Mouse (Mus musculus) CD8-positive naive resting alpha-beta T cell, adult 2 months (primary cell): ENCODE measurements around the gene Ddx60.
"Not testable (repeated sequence)": the region's sequence is repeated elsewhere in the genome, so short reads cannot be mapped to it uniquely, and the experiment has no call there.

Source experiments
- DNase-seq, 2 experiments: peaks; one replicate each; pipeline ENCODE4 v3.0.0; 2022; ENCODE audit warnings: low read depth in 2 of 2, low spot score in 2 of 2

Gene Ddx60

GRCm38 (mm10) chr8:61927777-61928494 is at the start of gene Ddx60:
TSS of gene Ddx60 (plus strand) at chr8:61928087.
- peak; percentile 40 to 53 for DNase-seq

GRCm38 (mm10) chr8:61894062-61894461 is 33.8 kb upstream of the Ddx60 start:
- no peak for DNase-seq

- no peak for DNase-seq
Observed at GRCm38 (mm10) chr8:61896742-61897141, 31.1 kb upstream of the Ddx60 start.

- DNase-seq: no peak
Observed at GRCm38 (mm10) chr8:61897402-61897801, 30.5 kb upstream of the Ddx60 start.

GRCm38 (mm10) chr8:61901028-61901717 is 26.7 kb upstream of the Ddx60 start:
- no peak for DNase-seq

GRCm38 (mm10) chr8:61902521-61902920 is 25.4 kb upstream of the Ddx60 start, which contains the start of gene Palld:
TSS of gene Palld (minus strand) at chr8:61902690.
- no peak for DNase-seq

GRCm38 (mm10) chr8:61908303-61909215 is 19.3 kb upstream of the Ddx60 start:
- DNase-seq: no peak

GRCm38 (mm10) chr8:61909313-61909712 is 18.6 kb upstream of the Ddx60 start:
- DNase-seq: no peak

GRCm38 (mm10) chr8:61912817-61913216 is 15.1 kb upstream of the Ddx60 start:
- no peak for DNase-seq

GRCm38 (mm10) chr8:61913957-61914356 is 13.9 kb upstream of the Ddx60 start:
- no peak for DNase-seq

GRCm38 (mm10) chr8:61917287-61917686 is 10.6 kb upstream of the Ddx60 start:
- DNase-seq: no peak

GRCm38 (mm10) chr8:61919145-61919788 is 8.6 kb upstream of the Ddx60 start:
- DNase-seq: no peak

GRCm38 (mm10) chr8:61920389-61920788 is 7.5 kb upstream of the Ddx60 start:
- no peak for DNase-seq

GRCm38 (mm10) chr8:61921454-61922054 is 6.3 kb upstream of the Ddx60 start:
- DNase-seq: no peak

- DNase-seq: no peak
Observed at GRCm38 (mm10) chr8:61924518-61924917, 3.4 kb upstream of the Ddx60 start.

GRCm38 (mm10) chr8:61933243-61933642 is 5.4 kb downstream of the Ddx60 start:
- no peak for DNase-seq

GRCm38 (mm10) chr8:61937576-61937975 is 9.7 kb downstream of the Ddx60 start:
- DNase-seq: no peak

- not testable (repeated sequence) for DNase-seq
Observed at GRCm38 (mm10) chr8:61964591-61965375, 36.9 kb downstream of the Ddx60 start.

GRCm38 (mm10) chr8:61969581-61969980 is 41.7 kb downstream of the Ddx60 start:
- no peak for DNase-seq

GRCm38 (mm10) chr8:61984941-61985340 is 57.1 kb downstream of the Ddx60 start:
- DNase-seq: no peak
